Mouse (Mus musculus) hindbrain, postnatal 0 days (tissue): ENCODE results near the gene Cux1. TPM values are rescaled to one million over a fixed set of nuclear protein-coding genes. Genes with fewer than 3 reads are reported as not detected.

ENCODE experiments used
- ATAC-seq: fragments of 200-750 bp; cut with Nextera tagmentation; 2 replicates; pipeline ENCODE4 v1.8.0; 2017; ENCODE audit warnings: mild to moderate bottlenecking, moderate TSS enrichment, moderate library complexity
- DNase-seq: peaks from one replicate; pipeline ENCODE4 v3.0.0-alpha.2; 2015; ENCODE audit warnings: low spot score
- H3K27ac ChIP-seq: fragments of 300-500 bp; sonication (generic); 2 replicates; pipeline ENCODE4 v1.5.1; 2014; ENCODE audit warnings: mild to moderate bottlenecking
- H3K27me3 ChIP-seq: fragments of 300-500 bp; sonication (generic); 2 replicates; pipeline ENCODE4 v1.6.1; 2014; ENCODE audit warnings: low read length, mixed read lengths; ENCODE audit not compliant: insufficient read depth
- H3K36me3 ChIP-seq: fragments of 300-500 bp; sonication (generic); 2 replicates; pipeline ENCODE4 v1.6.1; 2014; ENCODE audit warnings: low read length, mixed read lengths; ENCODE audit not compliant: insufficient read depth
- H3K4me1 ChIP-seq: fragments of 300-500 bp; sonication (generic); 2 replicates; pipeline ENCODE4 v1.6.1; 2014; ENCODE audit warnings: antibody characterized with exemption, low read length, mixed read lengths; ENCODE audit not compliant: insufficient read depth
- H3K4me2 ChIP-seq: fragments of 300-500 bp; sonication (generic); 2 replicates; pipeline ENCODE4 v1.6.1; 2014; ENCODE audit warnings: low read depth, mild to moderate bottlenecking, low read length, moderate library complexity, mixed read lengths
- H3K4me3 ChIP-seq: fragments of 300-500 bp; sonication (generic); 2 replicates; pipeline ENCODE4 v1.5.1; 2014; ENCODE audit warnings: low read length
- H3K9ac ChIP-seq: fragments of 300-500 bp; sonication (generic); replicated peaks from 2 replicates; pipeline ENCODE4 v1.6.1; 2014; ENCODE audit warnings: mild to moderate bottlenecking, low read length, moderate library complexity, mixed read lengths
- H3K9me3 ChIP-seq: fragments of 300-500 bp; sonication (generic); 2 replicates; pipeline ENCODE4 v1.6.1; 2016; ENCODE audit warnings: low read length, mixed read lengths
- CTCF ChIP-seq: IDR thresholded peaks from 2 replicates; pipeline ENCODE4 v1.5.1; 2016; ENCODE audit warnings: antibody characterized with exemption, control low read depth, low read depth
- WGBS: fragments of 180-500 bp; shearing (Covaris S2); extraction: QIAGEN DNeasy Blood & Tissue Kit; methylation state at CpG from one replicate; pipeline ENCODE4 v1.1.7; 2014; 5-methylcytosine and 5-hydroxymethylcytosine counted together
- polyA plus RNA-seq: library from polyadenylated mRNA; unstranded; fragments of >200 nt; fragmentation: Nextera tagmentation; extraction: Ambion mirVana; gene quantifications from 2 replicates; pipeline ENCODE4 v1.2.1, GENCODE M21; 2015
- total RNA-seq: library from RNA; depleted of rRNA; stranded (reverse); fragments of >200 nt; gene quantifications from 2 replicates; pipeline ENCODE4 v1.2.3, GENCODE M21; 2014

Gene Cux1
- total and polyA plus RNA-seq, 2 experiments from 2014 or later, result 86.3 to 137 TPM

- Histone ChIP-seq H3K36me3 (peaks cover 64% of the 10 kb centered on the region), H3K27ac (no peak overlapping the region), H3K4me2 (no peak overlapping the region), H3K9me3 (no peaks in the 10 kb centered on the region), H3K4me3 (no peak overlapping the region), H3K27me3 (no peaks in the 10 kb centered on the region), H3K9ac (no peak overlapping the region), H3K4me1 (no peaks in the 10 kb centered on the region)
- TF ChIP-seq CTCF, result peak; percentile 87
- no peak for ATAC-seq
- peak; percentile 76 for DNase-seq
- WGBS, result 56% methylated on average over 6 of the region's 6 CpGs
These were observed 285.9 kb downstream of the Cux1 start for GRCm38 (mm10) chr5:136281351-136281750.

- no peaks in the 10 kb centered on the region for H3K27me3 ChIP-seq
- H3K4me1 ChIP-seq, result no peaks in the 10 kb centered on the region
- DNase-seq (no peak), ATAC-seq (no peak)
- no peak overlapping the region for H3K27ac ChIP-seq
- H3K9ac ChIP-seq, result no peak overlapping the region
- no peak overlapping the region for H3K4me2 ChIP-seq
- no peaks in the 10 kb centered on the region for H3K9me3 ChIP-seq
- no peak for TF ChIP-seq CTCF
- H3K36me3 ChIP-seq, result peaks cover 49% of the 10 kb centered on the region
- 92% methylated on average over 43 of the region's 43 CpGs for WGBS
- no peak overlapping the region for H3K4me3 ChIP-seq
These were observed 292.6 kb downstream of the Cux1 start for GRCm38 (mm10) chr5:136274739-136275138.

- Histone ChIP-seq H3K27ac (no peak overlapping the region), H3K4me3 (no peak overlapping the region), H3K36me3 (peaks cover 13% of the 10 kb centered on the region; the same call in 1 of the 2 replicates), H3K4me1 (no peaks in the 10 kb centered on the region), H3K9ac (no peak overlapping the region), H3K27me3 (no peaks in the 10 kb centered on the region), H3K4me2 (no peak overlapping the region), H3K9me3 (no peaks in the 10 kb centered on the region)
- WGBS, result 64% methylated on average over 4 of the region's 4 CpGs
- TF ChIP-seq CTCF, result no peak
- DNase-seq, result no peak
- ATAC-seq, result no peak
These were observed 297.4 kb downstream of the Cux1 start for GRCm38 (mm10) chr5:136269937-136270336.

DNA sequence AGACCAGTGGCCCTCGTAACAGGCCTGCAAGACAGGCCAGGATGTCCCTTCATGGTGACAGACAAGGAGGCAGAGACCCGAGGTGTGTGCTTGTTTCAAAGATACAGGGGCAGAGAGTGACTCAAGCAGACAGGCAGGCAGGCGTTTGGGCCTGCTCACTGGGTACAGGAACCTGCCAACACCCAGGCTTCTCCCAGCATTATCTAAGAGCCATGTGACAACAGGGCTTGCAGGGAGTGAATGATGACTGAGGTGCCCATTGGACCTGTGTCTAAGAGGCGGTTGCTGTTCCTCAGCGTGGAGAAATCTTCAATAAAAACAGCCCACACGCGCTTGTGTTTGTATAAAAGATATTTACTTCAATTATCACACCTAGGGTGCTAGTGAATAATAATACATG is 301.2 kb downstream of the Cux1 start:
- Histone ChIP-seq H3K27ac (no peak overlapping the region), H3K9me3 (no peaks in the 10 kb centered on the region), H3K27me3 (no peaks in the 10 kb centered on the region), H3K4me1 (no peaks in the 10 kb centered on the region), H3K9ac (no peak overlapping the region), H3K36me3 (no peaks in the 10 kb centered on the region), H3K4me3 (no peak overlapping the region), H3K4me2 (no peak overlapping the region)
- 78% methylated on average over 7 of the region's 7 CpGs for WGBS
- ATAC-seq, result no peak
- no peak for TF ChIP-seq CTCF
- no peak for DNase-seq

- H3K27ac ChIP-seq, result no peak overlapping the region
- no peak overlapping the region for H3K9ac ChIP-seq
- ATAC-seq, result no peak
- WGBS, result 77% methylated on average over 4 of the region's 4 CpGs
- no peaks in the 10 kb centered on the region for H3K27me3 ChIP-seq
- H3K4me3 ChIP-seq, result no peak overlapping the region
- H3K4me2 ChIP-seq, result no peak overlapping the region
- no peaks in the 10 kb centered on the region for H3K4me1 ChIP-seq
- TF ChIP-seq CTCF, result no peak
- no peaks in the 10 kb centered on the region for H3K36me3 ChIP-seq
- H3K9me3 ChIP-seq, result no peaks in the 10 kb centered on the region
- peak; percentile 21 for DNase-seq
These were observed 303.9 kb downstream of the Cux1 start for GRCm38 (mm10) chr5:136263342-136263741.

DNA sequence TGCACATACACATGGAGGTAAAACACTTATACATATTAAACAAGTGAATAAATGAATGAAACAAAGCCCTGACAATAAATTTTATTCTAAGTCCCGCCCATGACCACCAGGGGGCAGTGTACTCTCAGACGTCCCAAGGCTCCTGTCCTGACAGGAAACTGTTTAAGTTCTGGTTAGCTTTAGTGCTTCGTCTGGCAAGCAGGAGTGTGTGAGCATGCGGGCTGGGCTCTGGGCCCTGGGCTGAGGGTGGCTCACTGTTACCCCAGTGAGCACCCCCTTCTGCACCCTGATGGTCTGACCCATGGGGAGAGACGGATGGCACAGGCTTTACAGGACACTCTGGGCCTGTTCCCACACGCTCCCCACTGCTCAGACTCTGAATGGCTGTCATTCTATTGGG is 308.4 kb downstream of the Cux1 start:
- Histone ChIP-seq H3K4me1 (no peaks in the 10 kb centered on the region), H3K9ac (no peak overlapping the region), H3K9me3 (no peaks in the 10 kb centered on the region), H3K4me2 (no peak overlapping the region), H3K27me3 (no peaks in the 10 kb centered on the region), H3K36me3 (no peaks in the 10 kb centered on the region; the same call in 1 of the 2 replicates), H3K27ac (no peak overlapping the region), H3K4me3 (no peak overlapping the region)
- TF ChIP-seq CTCF, result peak; percentile 89
- DNase-seq (peak; percentile 80), ATAC-seq (peak; percentile 63; the same call in 1 of the 2 replicates)
- WGBS, result 32% methylated on average over 6 of the region's 6 CpGs

DNA sequence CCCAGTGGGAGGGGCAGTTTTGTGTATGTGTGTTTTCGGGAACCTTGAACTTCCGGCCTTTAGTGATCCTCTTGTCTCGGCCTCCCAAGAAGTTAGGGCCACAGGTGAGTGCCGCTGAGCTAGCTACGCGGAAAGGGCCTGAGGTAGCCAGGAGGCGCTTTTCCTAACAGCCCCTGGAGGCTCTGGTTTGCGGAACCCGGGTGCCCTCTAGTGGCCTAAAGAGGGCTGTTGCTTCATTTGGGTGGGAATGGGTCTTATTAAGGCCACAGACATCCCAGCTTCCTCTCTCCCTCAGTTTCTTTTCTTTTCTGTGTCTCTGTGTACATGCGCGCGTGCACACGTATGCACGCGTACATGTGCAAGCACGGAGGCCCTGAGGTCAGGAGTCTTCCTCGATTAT is 314.4 kb downstream of the Cux1 start:
- DNase-seq (peak; percentile 87), ATAC-seq (no peak; the same call in 1 of the 2 replicates)
- Histone ChIP-seq H3K4me3 (no peak overlapping the region), H3K4me1 (no peaks in the 10 kb centered on the region), H3K9me3 (no peaks in the 10 kb centered on the region), H3K9ac (no peak overlapping the region), H3K27ac (no peak overlapping the region), H3K4me2 (no peak overlapping the region), H3K27me3 (no peaks in the 10 kb centered on the region), H3K36me3 (no peaks in the 10 kb centered on the region; the same call in 1 of the 2 replicates)
- peak; percentile 94 for TF ChIP-seq CTCF
- WGBS, result 16% methylated on average over 17 of the region's 17 CpGs
